Mouse (Mus musculus) c-Kit-positive CD71-negative TER-119-negative erythroid progenitor cells, embryonic 14.5 days (primary cell): ENCODE measurements around the gene Sar1b.
"Not testable (repeated sequence)": the region's sequence is repeated elsewhere in the genome, so short reads cannot be mapped to it uniquely, and the experiment has no call there.

Experiments
- DNase-seq: peaks from one replicate; pipeline ENCODE4 v3.0.0-alpha.2; 2013; ENCODE audit warnings: low read depth

Gene Sar1b

DNA sequence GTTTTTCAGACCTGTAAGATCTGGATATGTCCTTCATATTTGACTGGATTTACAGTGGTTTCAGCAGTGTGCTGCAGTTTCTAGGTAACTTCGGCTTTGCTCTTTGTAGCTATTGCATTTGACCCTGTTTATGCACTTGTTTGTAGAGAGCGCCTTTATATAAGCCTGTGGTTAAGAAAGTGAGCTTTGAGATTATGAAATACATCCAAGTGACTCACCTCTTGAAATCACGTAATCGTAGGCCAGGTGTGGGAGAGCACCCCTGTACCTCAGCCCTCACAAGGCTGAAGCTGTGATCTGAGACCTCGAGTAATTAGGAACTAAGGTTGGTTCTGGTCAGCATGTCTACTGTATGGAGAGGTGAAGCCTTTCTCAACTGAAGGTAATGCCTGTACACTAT lies 14.0 kb downstream of the Sar1b start:
- DNase-seq, result no peak

GRCm38 (mm10) chr11:51780773-51781267 lies 17.3 kb downstream of the Sar1b start:
- DNase-seq, result no peak

GRCm38 (mm10) chr11:51782721-51783120 lies 19.2 kb downstream of the Sar1b start:
- DNase-seq, result no peak

- DNase-seq, result peak; percentile 51
Measured at GRCm38 (mm10) chr11:51785926-51786325, 22.4 kb downstream of the Sar1b start.

- DNase-seq, result not testable (repeated sequence)
Measured at GRCm38 (mm10) chr11:51789735-51790134, 26.2 kb downstream of the Sar1b start.

- DNase-seq, result no peak
Measured at GRCm38 (mm10) chr11:51790662-51791061, 27.2 kb downstream of the Sar1b start.

- no peak for DNase-seq
Measured at GRCm38 (mm10) chr11:51796272-51796671, 32.8 kb downstream of the Sar1b start.

DNA sequence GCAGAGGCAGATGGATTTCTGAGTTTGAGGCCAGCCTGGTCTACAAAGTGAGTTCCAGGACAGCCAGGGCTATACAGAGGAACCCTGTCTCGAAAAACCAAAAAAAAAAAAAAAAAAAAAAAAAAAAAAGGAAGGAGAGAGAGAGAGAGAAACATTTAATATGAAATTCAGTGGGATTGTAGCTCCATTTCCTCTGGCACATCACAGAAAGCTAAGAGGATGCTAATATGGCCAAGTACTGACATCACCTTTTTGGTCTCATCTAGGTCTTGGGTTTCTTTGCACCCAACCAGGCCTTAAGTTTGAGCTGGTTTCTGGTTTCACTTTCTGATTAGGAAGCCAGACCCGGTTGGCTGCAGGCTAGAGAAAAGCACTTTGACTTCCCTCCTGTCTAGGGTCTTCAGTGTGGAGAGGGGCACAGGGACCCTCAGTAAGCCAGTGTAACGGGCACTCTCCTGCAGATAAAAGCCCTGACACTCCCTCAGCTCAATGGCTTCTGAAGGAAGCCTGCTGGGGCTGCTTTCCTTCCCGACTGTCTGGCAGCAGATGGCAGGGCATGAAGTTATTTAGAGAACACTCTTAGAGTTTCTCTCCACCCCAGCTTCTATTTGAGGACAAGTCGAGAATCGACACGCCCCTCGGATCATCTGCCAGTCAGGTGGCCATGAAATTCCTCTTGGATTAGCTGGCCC lies 37.3 kb downstream of the Sar1b start:
- DNase-seq, result no peak

- no peak for DNase-seq
Measured at GRCm38 (mm10) chr11:51805221-51805981, 41.9 kb downstream of the Sar1b start.

DNA sequence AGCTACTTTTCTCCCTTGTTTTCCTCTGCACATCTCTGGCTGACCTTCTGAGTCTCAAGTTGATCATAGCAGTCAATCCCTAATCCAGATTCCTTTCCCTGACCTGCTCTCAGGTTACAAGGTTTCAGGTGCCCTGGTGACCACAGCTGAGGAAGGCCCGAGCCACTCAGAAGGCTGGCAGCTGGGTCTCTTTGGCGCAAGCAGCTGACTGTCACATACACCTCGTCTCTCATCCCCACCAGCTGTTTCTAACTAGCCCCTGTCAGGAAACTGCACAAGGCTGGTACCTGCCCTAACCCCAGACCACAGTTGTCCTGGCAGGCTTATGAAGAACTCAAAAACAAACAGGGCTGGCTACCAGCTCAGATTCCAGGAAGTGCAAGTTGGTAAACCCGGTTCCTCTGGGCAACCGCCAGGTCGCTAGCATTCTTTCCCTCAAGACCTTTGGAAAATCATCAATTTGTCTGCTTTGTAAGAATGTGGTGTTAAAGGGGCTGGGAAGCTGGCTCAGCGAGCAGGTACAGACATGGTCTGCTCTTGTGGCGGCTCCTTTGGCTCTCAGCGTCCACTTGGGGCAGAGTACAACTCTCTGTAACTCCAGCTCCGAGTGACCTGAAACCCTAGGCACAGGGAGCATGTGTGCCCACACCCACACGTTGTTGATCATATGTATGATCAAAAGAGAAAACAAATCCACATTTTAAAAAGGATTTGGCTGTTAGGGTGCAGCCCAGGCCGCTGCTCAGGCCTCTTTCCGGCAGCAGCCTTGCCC lies 43.8 kb downstream of the Sar1b start:
- DNase-seq, result no peak

DNA sequence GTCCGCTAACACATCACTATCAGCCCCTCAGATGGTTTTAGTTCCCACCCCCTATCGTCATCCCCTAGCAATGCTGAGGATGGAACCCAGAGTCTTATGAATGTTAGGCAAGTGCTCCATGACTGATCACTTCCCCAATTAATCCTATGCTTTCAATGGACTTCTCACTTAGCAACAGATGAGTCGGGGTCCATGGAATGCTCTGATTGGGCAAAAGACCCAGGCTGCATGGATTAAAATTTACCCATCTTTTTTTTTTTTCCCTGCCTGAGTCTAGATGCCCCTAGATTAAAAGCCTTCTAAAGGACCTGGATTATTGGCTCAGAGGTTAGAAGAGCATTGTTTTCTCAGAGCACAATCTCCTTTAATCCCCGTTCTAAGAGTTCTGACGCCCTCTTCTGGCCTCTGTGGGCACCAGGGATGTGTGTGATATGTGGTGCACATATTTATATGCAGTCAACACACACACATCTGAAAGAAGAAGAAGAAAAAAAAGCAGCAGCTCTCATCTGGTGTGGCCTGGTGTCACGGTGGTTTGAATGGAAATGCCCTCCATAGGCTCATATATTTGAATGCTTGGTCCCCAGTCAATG lies 46.2 kb downstream of the Sar1b start:
- peak; percentile 56 for DNase-seq

DNA sequence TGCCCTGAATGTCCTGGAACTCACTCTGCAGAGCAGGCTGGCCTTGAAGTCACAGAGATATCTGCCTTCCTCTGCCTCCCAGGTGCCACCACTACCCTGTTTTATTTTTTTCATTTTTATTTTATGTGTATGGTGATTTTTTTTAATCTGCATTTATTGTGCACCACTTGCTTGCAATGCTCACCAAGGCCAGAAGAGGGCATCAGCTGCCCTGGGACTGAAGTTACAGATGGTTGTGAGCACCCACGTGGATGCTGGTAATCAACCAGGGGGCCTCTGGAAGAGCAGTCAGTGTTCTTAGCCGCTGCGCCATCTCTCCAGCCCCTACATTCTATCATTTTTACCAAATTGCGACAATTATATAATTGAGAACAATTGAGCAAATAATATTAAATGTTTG lies 47.7 kb downstream of the Sar1b start:
- DNase-seq, result no peak

GRCm38 (mm10) chr11:51812022-51812546 lies 48.6 kb downstream of the Sar1b start:
- DNase-seq, result no peak

DNA sequence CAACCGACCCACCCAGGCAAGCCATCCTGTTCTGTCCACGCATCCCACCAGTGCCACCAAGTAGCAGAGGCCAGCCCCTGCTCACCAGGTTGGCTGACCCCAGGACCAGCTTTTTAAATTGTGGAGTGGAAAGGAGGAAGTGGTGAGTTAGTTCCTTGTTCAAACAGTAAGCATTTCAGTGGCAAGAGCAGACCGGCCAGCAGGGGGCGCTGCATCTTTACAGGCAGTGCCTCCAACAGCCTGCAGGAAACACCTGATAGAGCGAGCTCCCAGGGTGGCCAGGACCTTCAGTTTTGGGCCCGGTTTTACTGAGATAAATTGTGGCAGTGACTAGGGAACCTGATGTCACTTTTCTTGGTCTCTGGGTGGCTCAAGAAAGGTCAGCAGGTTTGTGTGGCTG lies 54.3 kb downstream of the Sar1b start:
- peak; percentile 93 for DNase-seq

DNA sequence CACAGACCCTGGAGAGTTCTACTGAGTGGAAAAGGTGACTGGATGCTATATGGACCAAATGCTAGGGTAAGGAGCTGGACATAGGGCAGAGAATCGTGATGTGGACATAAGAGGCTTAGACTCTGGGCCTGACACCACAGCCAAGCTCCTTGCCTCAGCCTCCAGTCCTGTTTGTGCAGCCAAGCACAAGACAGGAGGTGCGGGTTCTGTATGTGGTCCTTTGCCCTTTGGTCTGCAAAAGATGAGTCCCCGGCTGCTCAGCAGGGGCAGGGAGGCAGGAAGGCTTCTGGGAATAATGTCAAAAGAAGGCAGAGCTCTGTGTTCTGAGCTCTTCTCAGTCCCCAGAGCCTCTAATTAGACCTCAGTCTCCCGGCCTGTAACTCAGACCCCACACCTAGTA lies 55.4 kb downstream of the Sar1b start:
- DNase-seq, result no peak

- peak; percentile 62 for DNase-seq
Measured at GRCm38 (mm10) chr11:51819964-51820363, 56.5 kb downstream of the Sar1b start.

DNA sequence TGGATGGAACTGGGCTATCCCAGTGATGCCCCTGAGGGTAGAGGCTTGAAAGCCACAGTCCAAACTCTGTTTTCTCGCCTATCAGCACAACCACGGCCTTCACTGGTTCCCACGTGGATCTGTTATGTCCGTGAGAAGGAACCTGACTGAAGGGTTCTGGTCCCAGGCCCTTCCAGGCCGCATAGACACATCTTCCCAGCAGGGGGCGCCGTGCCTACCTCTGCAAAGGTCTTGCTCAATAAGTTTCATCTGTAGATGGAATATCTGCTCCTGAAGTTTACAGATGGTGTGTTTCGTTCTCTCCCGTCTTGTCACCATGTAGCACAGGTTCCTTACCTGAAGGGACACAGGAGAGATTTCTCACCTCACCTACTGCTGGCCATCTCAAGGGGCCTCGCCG lies 57.4 kb downstream of the Sar1b start:
- DNase-seq, result peak; percentile 53

- DNase-seq, result no peak
Measured at GRCm38 (mm10) chr11:51822736-51823135, 59.2 kb downstream of the Sar1b start.

DNA sequence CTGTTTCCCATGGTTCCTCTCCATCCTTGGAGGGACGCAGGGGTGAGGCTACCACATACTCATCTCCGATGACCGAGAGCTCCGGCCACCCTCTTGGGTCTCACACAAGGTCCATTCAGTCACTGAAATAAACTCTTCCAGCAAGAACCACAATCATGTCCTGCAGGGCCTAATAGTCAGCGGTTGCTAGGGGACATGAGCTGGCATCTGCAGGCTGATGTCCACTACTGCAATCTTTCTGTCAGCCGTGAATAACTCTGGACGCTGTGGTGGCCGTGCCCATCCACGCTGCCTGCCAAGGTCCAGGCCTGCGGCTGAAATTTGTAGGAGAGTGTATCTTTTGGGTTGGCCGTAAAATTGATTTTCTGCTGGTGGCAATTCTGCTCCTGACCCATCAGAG lies 59.8 kb downstream of the Sar1b start:
- no peak for DNase-seq

GRCm38 (mm10) chr11:51823963-51824753 lies 60.7 kb downstream of the Sar1b start:
- no peak for DNase-seq

- DNase-seq, result no peak
Measured at GRCm38 (mm10) chr11:51824867-51825424, 61.5 kb downstream of the Sar1b start.
